Mouse (Mus musculus) liver, embryonic 14.5 days (tissue): ENCODE data around the gene Mpst. TPM values are rescaled to one million over a fixed set of nuclear protein-coding genes. Genes with fewer than 3 reads are reported as not detected.

Source experiments
- ATAC-seq: fragments of 200-750 bp; cut with Nextera tagmentation; 2 replicates; pipeline ENCODE4 v1.8.0; 2017; ENCODE audit warnings: moderate number of reproducible peaks, mild to moderate bottlenecking, moderate library complexity; ENCODE audit not compliant: insufficient read depth
- DNase-seq, 3 experiments: peaks; one replicate each; pipeline ENCODE4 v3.0.0-alpha.2; 2012 to 2013; ENCODE audit warnings: low read depth in 3 of 3, low spot score in 3 of 3
- H3K27ac ChIP-seq: fragments of 300-500 bp; sonication (generic); 2 replicates; pipeline ENCODE4 v1.5.1; 2014; ENCODE audit warnings: moderate library complexity, mild to moderate bottlenecking, control low read depth, inconsistent platforms
- H3K27me3 ChIP-seq: fragments of 300-500 bp; sonication (generic); 2 replicates; pipeline ENCODE4 v1.6.1; 2014; ENCODE audit warnings: mild to moderate bottlenecking, low read length, moderate library complexity; ENCODE audit not compliant: control insufficient read depth, insufficient read depth
- H3K36me3 ChIP-seq: fragments of 300-500 bp; sonication (generic); replicated peaks from 2 replicates; pipeline ENCODE4 v1.6.1; 2014; ENCODE audit warnings: low read depth; ENCODE audit not compliant: control insufficient read depth, insufficient read depth
- H3K4me1 ChIP-seq, 2 experiments: fragments of 200-500 bp in 1 of 2; fragments of 300-500 bp in 1 of 2; sonication (generic) in 1 of 2; replicated peaks; 2 replicates each; pipeline ENCODE4 v1.6.1; 2012 to 2014; ENCODE audit warnings: antibody characterized with exemption in 1 of 2, inconsistent platforms in 1 of 2, low read length in 1 of 2; ENCODE audit not compliant: control insufficient read depth in 2 of 2, insufficient read depth in 2 of 2
- H3K4me2 ChIP-seq: fragments of 300-500 bp; sonication (generic); 2 replicates; pipeline ENCODE4 v1.6.1; 2014; ENCODE audit warnings: low read depth, mild to moderate bottlenecking, control low read depth, moderate library complexity
- H3K4me3 ChIP-seq, 2 experiments: fragments of 200-500 bp in 1 of 2; fragments of 300-500 bp in 1 of 2; sonication (generic) in 1 of 2; 2 replicates each; pipeline ENCODE4 v1.5.1; 2012 to 2014; ENCODE audit warnings: low read depth in 2 of 2, low read length in 2 of 2, mild to moderate bottlenecking in 2 of 2, control low read depth in 1 of 2, inconsistent platforms in 1 of 2, moderate library complexity in 1 of 2; ENCODE audit not compliant: insufficient read depth in 1 of 2
- H3K9ac ChIP-seq: fragments of 300-500 bp; sonication (generic); replicated peaks from 2 replicates; pipeline ENCODE4 v1.6.1; 2014; ENCODE audit warnings: mild to moderate bottlenecking, control low read depth, moderate library complexity
- H3K9me3 ChIP-seq: fragments of 300-500 bp; sonication (generic); 2 replicates; pipeline ENCODE4 v1.6.1; 2016; ENCODE audit warnings: low read length, mixed read lengths; ENCODE audit not compliant: control insufficient read depth
- CTCF ChIP-seq: IDR thresholded peaks from 2 replicates; pipeline ENCODE4 v1.5.1; 2016; ENCODE audit warnings: antibody characterized with exemption, low read depth, control low read depth
- EP300 ChIP-seq: IDR thresholded peaks from 2 replicates; pipeline ENCODE4 v1.6.1; 2016; ENCODE audit warnings: antibody characterized with exemption, low read depth
- WGBS: fragments of 180-500 bp; shearing (Covaris S2); extraction: QIAGEN DNeasy Blood & Tissue Kit; methylation state at CpG from one replicate; pipeline ENCODE4 v1.1.7; 2014; ENCODE audit not compliant: insufficient replicate concordance; 5-methylcytosine and 5-hydroxymethylcytosine counted together
- polyA plus RNA-seq, 2 experiments: library from polyadenylated mRNA; depleted of rRNA in 1 of 2; stranded (reverse) in 1 of 2; unstranded in 1 of 2; fragments of >200 nt; fragmentation: Nextera tagmentation in 1 of 2; extraction: Ambion mirVana in 1 of 2; gene quantifications; 2 replicates each; pipeline versions ENCODE4 v1.2.1 to v1.2.3; 2012 to 2014

Mpst gene
- 90.7 and 101 TPM in 2 replicates for polyA plus RNA-seq (2012; rRNA removed)
- polyA plus RNA-seq (2014; fragmentation: Nextera tagmentation; extraction: Ambion mirVana): 6.0 and 6.8 TPM in 2 replicates

GRCm38 (mm10) chr15:78406293-78406934 is at the start of gene Mpst:
Mpst (plus strand) TSS chr15:78406416.
- Histone ChIP-seq H3K4me3 (peak within 1 kb of the TSS; percentile 89 to 95), H3K9ac (peak within 1 kb of the TSS; percentile 93), H3K27ac (peak within 1 kb of the TSS; percentile 98), H3K4me2 (peak within 1 kb of the TSS; percentile 92), H3K9me3 (no peaks in the 10 kb centered on the region), H3K27me3 (peaks cover 6% of the 10 kb centered on the region), H3K36me3 (peaks cover 5% of the 10 kb centered on the region; the same call in 1 of the 2 replicates), H3K4me1 (peaks cover 52 to 69% of the 10 kb centered on the region in 2 experiments)
- TF ChIP-seq CTCF (peak; percentile 20; the same call in 1 of the 2 replicates), EP300 (peak; percentile 55; the same call in 1 of the 2 replicates)
- ATAC-seq (peak; percentile 87), DNase-seq (peak; percentile 81 to 83 (median 83))
- under 1% methylated on average over 40 of the region's 40 CpGs for WGBS

- DNase-seq (no peak), ATAC-seq (no peak)
- Histone ChIP-seq H3K27me3 (no peaks in the 10 kb centered on the region), H3K4me2 (no peak overlapping the region), H3K36me3 (no peaks in the 10 kb centered on the region), H3K4me3 (no peak overlapping the region), H3K9ac (no peak overlapping the region), H3K4me1 (peaks cover 0 to 12% of the 10 kb centered on the region in 2 experiments; a peak in 2 of 4 replicates), H3K9me3 (no peaks in the 10 kb centered on the region), H3K27ac (no peak overlapping the region)
- no peak for TF ChIP-seq EP300
- TF ChIP-seq CTCF: no peak
- WGBS: 31% methylated on average over 2 of the region's 2 CpGs
Observed at GRCm38 (mm10) chr15:78365916-78366315, 40.3 kb upstream of the Mpst start.

- no peak overlapping the region for H3K4me2 ChIP-seq
- 69% methylated on average over 8 of the region's 8 CpGs for WGBS
- H3K9me3 ChIP-seq: no peaks in the 10 kb centered on the region
- ATAC-seq: no peak
- no peak overlapping the region for H3K27ac ChIP-seq
- TF ChIP-seq CTCF: no peak
- TF ChIP-seq EP300: no peak
- H3K36me3 ChIP-seq: no peaks in the 10 kb centered on the region
- H3K9ac ChIP-seq: no peak overlapping the region
- H3K4me1 ChIP-seq: peaks cover 0 to 12% of the 10 kb centered on the region in 2 experiments; a peak in 2 of 4 replicates
- no peak for DNase-seq
- no peak overlapping the region for H3K4me3 ChIP-seq
- H3K27me3 ChIP-seq: no peaks in the 10 kb centered on the region
Observed at GRCm38 (mm10) chr15:78366875-78367274, 39.3 kb upstream of the Mpst start.

GRCm38 (mm10) chr15:78367811-78368210 is 38.4 kb upstream of the Mpst start:
- Histone ChIP-seq H3K4me2 (no peak overlapping the region), H3K4me3 (no peak overlapping the region), H3K27ac (no peak overlapping the region), H3K9me3 (no peaks in the 10 kb centered on the region), H3K9ac (no peak overlapping the region), H3K36me3 (no peaks in the 10 kb centered on the region), H3K27me3 (no peaks in the 10 kb centered on the region), H3K4me1 (peaks cover 0 to 12% of the 10 kb centered on the region in 2 experiments; a peak in 2 of 4 replicates)
- 36% methylated on average over 3 of the region's 3 CpGs for WGBS
- ATAC-seq: no peak
- no peak for DNase-seq
- TF ChIP-seq CTCF (no peak), EP300 (no peak)

- H3K4me2 ChIP-seq: no peak overlapping the region
- H3K9ac ChIP-seq: no peak overlapping the region
- H3K27ac ChIP-seq: no peak overlapping the region
- H3K4me1 ChIP-seq: peaks cover 0 to 12% of the 10 kb centered on the region in 2 experiments; a peak in 2 of 4 replicates
- ATAC-seq (peak; percentile 81), DNase-seq (peak; percentile 38 to 40 (median 39))
- no peaks in the 10 kb centered on the region for H3K36me3 ChIP-seq
- H3K4me3 ChIP-seq: no peak overlapping the region
- 2% methylated on average over 8 of the region's 8 CpGs for WGBS
- H3K27me3 ChIP-seq: no peaks in the 10 kb centered on the region
- H3K9me3 ChIP-seq: no peaks in the 10 kb centered on the region
- peak; percentile 93 for TF ChIP-seq CTCF
- no peak for TF ChIP-seq EP300
Observed at GRCm38 (mm10) chr15:78368926-78369346, 37.3 kb upstream of the Mpst start.
